Mouse (Mus musculus) thymus, postnatal 0 days (tissue): ENCODE measurements at regions not wholly inside any gene's neighbourhood (a gene's known extent, or its start where the extent isn't known, plus 50 kb on each side); places are given as distances from the start of the nearest gene placed in this dataset.

Experiments
- DNase-seq: peaks from one replicate; pipeline ENCODE4 v3.0.0-alpha.2; 2015; ENCODE audit warnings: low spot score

DNA sequence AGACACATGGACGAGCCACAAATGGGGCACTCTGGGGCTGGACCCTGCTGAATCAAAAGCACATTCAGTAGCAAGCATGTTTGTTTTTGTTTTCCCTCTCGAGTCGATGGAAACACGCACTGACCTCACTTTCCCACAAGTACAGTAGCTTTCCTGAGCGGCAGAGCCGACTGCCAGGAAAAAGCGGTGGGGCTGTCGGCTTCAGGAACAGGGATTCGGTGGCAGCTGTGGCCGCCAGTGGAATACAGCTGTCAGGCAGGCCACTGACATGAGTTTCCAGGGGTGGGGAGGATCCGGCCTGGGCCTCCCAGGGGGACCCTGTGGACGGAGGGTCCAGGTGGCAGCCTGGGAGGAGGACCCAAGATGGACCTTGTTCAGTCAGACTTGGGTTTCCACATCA, 157.0 kb downstream of the Fgf18 start:
- DNase-seq, result no peak

DNA sequence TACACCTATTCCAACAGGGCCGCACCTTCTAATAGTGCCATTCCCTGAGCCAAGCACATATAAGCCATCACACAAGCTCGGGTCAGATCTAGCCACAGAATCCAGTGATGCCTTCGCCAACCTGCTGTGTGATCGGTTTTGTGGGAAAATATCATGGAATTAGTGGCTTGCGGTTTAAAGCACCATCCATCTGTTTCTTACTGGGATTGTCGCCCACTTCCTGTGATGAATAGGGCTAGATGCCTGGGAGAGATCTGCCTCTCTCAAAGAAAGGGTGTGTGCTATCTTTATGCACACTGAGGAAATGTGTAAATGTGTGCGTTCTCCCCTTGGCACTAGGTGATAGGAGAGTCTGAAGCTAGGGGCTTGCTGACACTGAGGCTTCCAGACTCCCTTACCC, 154.5 kb upstream of the Smim23 start:
- DNase-seq, result no peak

DNA sequence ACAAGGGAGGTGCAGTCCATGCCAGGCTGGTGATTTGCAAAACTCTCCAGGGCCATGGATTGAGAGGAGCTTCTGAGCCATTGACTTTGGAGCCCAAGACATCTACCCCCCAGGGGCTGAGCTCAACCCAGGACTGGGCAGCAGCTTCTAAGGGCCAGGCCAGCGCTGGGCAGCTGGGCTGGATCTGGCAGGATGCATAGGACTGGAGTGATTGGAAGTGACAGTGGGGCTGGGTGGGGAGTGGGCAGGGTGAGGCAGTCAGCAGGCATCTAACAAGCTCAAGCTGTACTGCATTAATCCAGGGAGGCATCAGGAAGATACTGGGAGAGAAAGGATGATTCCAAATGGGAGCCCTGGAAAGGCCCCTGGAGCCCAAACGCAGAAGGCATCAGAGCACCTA, 152.2 kb upstream of the Smim23 start:
- no peak for DNase-seq

DNA sequence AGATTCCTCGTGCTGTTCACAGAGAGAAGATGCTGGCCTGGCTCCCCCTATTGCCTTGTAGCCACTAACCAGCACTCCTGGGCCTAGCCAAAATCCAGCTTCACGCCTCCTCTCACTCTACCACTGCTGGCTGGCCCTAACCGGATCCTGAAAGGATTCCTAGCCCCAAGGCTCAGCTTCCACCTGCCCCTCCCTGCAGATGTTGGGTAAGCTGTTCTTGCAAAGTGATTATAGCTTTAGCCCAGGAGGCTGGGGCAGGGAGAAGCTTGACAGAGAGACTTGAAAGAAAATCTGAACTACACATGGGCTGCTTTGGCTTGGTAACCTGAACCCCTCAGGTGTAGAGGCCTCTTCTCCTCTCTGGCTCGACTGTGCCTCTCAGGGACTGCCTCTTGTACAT, 149.0 kb upstream of the Smim23 start:
- no peak for DNase-seq

DNA sequence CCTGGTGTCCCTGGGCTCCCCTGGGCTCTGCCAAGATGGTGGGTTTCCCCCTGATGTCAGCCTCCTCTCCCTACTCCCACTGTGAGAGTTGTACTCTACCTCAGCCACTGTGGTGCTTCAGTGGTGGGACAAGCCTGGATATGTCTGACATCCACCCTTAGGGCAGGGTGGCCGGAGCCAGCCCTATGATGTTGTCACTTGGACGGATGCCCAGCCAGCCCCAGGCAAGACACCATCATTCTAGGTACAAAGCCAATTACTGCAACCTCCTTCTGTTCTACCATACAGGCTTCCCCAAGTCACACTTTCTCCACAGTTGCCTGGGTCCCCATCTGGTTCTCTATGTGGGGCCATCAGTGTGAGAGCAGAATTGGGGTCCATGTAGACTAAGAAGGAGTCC, 141.0 kb upstream of the Smim23 start:
- DNase-seq, result no peak

DNA sequence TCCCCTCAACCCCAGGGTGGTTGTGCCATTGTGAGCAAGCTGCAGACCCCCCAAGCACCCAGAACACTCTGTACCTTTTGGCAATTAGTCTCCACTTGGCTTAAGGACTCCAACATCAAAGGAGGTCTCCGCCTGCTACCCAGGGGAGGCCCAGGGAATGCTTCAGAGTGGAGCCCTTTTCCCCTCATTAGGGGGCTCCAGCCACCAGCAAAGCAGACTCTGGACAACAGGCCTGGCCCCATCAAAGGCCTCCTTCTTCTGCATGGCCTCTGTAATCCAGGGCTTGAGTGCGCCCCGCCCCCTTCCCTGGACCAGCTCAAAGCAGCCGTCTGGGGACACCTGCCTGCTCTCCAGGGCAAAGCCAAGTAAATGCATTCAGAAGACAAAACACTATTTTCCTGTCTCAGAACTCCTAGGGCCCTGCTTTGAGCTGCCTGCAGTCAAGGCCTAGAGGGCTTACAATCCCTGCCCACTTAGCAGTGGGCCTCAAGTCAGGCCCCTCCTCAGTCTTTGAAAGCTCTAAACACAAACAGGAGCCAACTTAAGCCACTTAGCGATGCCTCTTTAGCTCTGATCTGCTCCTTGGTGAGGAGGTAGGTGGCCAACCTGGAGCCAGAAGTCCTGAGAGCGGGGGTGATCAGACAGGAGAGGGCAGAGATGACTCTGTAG, 139.4 kb upstream of the Smim23 start:
- DNase-seq, result no peak

DNA sequence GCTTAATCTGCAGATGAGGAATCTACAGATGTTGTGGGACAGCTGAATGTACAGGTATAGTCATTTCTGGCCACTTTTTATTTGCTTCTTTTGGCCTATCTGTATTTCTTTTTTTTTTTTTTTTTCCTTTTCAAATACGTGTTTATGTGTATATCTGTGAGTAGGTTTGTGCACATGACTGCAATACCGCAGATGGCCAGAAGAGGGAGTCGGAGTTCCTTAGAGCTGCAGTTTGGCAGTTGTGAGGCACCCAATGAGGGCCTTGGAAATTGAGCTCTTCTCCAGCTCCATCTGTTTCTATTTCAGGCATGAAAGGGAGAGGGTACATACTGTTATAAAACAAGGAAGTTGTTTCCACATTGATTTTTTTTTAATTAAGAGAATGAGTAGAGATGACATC, 137.2 kb upstream of the Smim23 start:
- no peak for DNase-seq

DNA sequence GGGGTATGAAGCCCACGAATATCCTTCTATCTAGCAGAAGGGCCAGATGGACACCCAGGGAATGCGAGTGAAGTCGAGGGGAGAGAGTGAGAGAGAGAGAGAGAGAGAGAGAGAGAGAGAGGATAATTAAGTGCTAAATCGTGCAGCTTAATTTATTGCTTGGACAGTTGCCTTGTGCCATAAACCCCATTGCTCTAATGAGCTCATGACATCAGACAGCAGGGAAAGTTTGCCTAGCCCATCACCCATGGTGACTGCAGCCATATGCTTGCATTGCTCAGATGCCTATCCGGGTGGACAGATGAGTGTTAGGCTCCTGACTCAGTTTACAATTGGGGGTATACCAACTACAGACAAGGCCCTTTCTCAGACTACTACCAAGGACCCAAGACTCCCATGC, 134.6 kb upstream of the Smim23 start:
- no peak for DNase-seq

DNA sequence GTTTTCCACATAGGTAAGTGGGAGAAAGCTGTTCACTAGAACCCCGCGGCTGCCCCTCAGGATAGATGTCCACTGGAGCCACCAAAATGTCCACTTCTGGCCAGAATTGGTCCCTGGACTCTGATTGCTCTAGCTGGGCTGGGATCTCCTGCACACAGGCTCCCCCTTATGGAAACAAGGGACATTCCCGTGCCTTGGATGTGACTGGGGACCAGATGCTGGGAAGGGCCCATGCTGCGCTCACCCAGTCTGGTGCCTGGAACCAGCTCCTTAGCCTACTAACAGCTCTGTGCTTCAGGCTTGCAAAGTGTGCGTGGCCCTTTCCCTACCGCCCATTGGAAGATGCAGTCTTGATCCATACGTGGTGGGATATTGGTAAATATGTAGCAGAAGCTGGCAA, 132.6 kb upstream of the Smim23 start:
- no peak for DNase-seq

DNA sequence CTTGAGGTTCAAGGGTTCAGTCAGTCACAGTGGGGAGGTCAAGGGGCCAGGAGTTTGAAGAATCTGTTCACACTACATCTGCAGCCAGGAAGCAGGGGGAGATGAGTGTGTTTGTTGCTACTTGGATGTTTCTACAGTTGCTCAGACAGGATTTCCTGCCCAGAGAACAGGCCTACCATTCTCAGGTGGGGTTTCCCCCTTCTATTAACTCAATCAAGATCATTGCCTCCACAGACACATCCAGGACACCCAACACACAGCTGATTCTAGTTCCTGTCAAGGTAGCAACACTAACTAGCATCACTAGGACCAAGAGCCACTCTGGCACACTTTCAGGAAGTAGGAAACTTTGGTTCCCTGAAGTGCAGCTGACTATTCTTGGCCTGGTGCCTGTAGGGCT, 127.9 kb upstream of the Smim23 start:
- DNase-seq, result no peak

DNA sequence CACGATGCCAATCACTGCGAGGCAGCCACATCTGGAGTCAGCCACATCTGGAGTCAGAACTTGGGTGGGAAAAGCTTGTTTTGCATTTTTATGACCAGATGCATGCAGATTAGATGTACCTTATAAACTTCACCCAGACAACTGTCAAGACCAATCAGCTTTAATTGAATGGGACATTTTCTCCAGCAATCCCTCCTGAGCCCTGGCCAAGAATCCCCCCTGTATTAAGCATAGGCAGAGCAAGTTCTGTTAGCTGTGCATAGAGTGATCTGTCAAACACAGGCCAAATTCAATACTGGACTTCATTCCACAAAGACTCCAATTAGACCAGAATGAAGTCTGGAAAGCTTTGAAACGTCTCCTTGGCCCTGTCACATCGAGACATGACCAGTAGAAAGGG, 123.7 kb upstream of the Smim23 start:
- no peak for DNase-seq

DNA sequence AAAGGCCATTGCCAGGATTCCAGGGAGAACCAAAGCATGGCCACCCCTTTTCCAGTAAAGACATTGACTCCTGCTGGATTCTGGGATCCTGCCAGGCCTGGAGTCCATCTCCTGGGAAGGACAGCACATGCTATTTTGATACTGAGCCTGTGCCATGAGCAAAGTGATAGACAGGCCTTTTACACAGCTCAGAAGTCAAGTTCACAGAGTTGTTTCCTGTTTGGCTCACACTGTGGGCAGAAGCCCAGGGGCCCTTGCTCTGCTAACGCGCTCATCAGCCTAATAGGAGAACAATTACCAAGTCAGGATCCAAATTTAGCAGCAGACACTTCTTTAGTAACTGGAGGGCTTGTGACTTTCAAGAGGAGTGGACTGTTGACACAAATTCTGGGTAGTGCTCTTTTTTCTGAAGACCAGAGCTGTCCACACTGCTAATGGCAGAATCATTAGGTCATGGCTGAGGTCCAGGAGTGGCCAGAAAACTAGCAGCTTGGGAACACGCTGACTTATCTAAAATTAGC, 122.1 kb upstream of the Smim23 start:
- DNase-seq, result no peak

DNA sequence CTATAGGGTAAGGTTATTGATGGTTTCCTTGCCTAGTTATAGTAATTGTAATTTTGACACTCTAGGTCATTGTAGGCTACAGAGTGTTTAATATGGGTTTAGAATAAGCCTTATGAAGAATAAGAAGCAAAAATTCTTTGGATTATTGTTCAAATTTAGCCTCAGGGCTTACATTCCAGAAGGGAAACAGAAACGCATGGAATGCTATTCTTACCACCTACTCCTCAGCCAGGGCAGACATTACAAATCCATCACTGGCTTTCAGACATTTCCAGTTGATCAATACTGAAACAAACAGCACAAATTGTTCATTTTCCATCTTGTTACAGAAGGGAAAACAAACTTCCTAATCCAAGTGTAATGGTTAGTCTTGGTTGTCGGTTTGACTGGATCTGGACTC, 120.7 kb upstream of the Smim23 start:
- no peak for DNase-seq

DNA sequence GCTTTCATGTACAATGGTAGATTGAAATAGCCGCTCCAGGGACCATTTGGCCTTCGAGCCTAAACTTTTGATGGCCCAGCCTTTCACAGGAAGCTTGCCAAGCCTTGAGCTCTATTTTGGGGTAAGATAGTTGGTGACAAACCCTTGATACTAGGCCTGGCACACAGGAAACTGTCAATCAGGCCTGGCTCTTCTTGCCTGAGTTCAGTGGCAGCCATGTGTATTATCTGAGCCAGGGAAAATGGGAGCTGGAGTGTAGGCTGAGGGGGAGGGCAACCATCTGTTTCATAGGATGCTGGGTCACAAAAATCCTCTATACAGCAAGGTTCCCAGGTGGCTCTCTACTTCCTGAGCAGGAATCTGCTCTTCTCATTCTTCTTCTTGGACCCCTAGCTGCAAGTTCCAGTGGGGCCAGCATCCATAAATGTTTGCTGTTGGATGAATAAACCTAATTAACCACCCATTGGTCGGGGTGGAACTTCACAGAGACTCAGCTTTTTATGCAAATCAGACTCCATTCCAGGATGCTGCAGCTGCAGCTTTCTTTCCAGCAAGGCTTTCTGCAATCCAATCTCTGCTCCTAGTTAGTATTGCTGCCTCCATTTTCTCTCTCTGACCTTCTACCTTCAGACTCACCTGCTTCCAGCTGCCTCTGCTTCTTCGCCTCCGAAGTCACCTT, 117.1 kb upstream of the Smim23 start:
- DNase-seq, result no peak

DNA sequence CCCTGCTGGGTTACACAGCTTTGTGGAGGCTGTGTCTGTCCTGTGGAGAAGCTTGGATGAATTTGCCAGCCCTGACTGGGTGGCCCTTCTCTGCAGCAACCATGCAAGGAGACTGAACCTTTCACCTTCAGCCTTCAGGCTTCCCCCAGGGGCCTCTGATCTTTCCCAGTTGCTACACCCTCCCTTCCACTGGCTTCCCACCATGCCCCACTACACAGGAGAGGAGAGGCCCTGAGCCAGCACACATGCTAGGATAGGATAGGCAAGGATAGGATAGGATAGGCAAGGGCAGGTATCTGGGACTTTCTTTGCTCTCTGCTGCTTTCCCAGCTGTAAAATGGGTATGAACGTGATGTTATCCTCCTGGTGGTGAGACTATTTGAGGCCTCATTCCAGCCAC, 114.7 kb upstream of the Smim23 start:
- DNase-seq, result no peak

DNA sequence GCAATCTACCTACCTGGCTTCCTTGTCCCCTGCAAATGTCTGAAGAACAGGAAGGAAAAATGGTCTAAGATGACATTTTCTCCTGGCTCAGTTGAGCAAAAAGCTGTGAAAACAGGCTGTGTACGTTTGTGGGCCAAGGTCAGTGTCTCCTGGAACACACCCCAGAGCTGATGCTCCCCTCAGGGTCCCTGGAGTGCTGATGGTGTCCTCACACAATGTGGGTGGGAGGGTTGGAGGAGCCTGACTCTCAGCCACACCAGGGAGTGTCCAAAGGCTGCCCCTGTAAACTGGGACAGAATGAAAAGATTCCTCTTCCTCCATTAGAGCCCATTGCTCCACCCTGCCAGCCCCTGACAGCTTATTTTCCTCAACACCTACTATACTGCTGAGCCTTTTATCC, 112.8 kb upstream of the Smim23 start:
- DNase-seq, result no peak

DNA sequence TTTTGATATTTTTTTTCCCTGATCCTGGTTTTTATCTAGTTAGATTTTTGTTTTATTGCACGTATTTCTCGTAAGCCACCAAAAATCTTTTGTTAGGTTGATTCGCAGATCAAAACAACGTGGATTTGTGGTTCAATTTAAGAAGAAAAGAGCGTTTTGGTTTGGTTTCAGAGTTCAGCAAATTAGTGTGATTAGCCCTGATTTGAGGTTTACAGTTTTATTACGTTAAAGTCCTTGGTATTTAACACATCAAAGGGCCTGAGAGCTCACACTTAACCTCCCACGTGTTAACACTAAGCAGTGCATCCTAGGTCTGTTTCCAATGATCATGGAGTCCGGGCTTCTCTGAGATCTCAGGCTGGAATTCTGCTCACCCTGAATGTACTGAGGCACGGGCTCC, 107.5 kb upstream of the Smim23 start:
- DNase-seq, result no peak

DNA sequence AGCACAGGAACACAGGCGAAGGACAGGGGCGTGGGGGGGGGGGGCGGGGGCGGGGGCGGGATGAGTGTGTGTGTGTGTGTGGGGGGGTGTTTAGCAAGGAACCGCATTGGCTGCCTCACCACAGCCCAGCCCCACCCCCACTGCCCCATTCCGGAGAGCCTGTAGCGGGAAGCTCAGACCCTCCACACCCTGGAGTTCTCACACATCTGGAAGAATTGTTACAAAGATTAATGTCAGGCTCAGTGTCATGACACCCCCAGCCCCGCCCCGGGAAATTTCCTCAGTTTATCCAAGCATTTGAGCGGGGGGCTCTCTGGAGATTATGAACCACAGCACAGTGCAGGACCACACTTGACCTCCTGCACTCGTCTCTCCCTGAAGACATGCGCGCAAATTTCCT, 106.6 kb upstream of the Smim23 start:
- DNase-seq, result no peak

DNA sequence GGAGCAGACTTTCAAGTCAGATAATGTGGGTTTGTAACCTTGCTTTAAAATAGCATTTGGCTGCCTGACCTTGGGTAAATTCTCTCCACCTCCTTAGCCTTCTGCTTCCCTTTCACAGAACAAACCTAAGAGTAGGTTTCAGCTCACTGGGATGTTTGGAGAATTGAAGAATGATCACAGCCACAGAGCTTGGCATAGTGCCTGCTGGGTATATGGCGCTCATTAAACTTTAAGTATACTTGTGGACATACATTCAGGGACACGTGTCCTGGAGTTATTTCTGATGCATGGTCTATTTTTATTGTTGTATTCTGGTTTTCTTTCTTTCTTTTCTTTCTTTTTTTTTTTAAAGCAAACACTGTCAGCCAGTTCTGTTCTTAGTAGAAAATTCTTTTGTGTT, 104.4 kb upstream of the Smim23 start:
- no peak for DNase-seq

DNA sequence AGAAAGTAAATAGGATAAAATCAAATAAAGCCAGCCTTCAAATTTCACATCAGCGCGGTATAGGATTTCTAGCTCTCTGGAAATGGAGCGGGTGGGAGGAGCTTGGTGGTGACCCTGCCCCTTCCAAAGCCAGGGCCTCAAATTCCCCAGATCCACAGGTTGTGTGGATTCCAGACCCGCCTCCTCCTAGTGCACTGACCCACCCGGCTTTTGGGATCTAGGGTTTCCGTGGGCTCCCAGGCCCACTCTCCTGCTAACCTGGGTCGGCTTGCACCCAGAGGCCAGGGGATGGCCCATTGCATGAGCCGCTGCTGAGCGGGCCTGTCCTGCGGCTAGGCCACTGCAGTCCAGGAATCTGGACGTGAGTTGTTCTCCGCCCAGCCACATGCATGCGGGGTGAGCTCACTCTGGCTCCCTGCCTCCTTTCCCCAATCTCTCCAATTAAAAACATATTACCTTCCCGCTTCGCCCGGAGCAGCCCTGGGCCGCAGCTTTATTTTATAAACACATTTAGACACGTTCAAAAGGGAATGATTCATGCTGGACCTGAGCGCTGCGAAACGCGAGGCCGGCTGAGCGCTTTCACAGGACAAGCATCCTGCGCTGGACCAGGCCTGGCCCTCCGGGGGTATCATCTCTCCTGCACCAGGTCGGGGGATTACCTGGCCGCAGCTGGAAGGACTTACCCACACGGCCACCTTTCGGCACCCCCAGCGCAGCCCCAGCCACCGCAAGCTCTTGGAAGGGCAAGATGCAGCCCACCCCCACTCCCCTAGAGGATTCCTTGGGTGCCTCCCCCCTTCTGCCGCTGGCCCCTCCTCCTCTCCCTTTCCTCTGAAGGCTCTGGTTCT, 101.2 kb upstream of the Smim23 start:
- no peak for DNase-seq

DNA sequence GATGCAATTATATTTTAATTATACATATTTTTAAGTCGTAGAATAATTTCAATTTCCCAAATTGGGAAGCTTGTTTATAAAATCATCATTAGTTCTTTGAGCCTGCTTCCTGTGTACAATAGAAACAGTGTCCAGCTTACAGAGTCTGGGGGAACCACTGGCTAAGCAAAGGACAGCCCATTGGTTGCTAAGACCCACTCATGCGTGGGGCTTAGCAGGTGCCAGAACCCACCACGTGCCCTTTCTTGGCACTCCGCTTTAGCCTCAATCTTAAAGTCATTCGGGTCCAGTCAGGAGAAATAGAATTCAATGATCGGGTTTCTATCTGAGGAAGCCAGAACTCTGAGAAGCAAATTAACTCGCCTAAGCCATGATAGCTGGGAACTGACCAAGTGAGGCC, 100.5 kb upstream of the Smim23 start:
- DNase-seq, result no peak

DNA sequence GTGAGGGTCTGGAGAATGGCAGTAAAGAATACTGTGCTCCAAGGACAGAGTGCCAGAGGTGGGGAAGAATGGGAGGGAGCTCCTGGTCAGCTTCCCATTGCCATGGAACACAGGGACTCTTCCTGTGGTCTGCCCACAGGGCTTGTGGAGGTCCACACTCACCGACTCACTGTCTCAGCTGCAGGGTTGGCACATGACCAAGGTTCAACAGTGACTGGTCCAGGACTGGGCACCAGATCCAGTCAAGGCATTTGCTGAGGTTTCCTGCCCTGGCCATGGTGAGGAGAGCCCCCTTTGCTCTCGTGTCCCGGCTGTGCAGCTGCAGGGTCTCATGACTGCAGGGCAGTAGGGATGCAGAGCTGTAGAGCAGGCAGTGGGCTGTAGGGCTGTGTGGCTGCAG, 88.7 kb upstream of the Smim23 start:
- no peak for DNase-seq
